Mouse (Mus musculus): ENCODE results near the gene Hdac5. TPM values are rescaled to one million over a fixed set of nuclear protein-coding genes. Genes with fewer than 3 reads are reported as not detected.

Gene Hdac5
- total and polyA plus RNA-seq, 3 experiments: 24.4 to 42.8 (median 30.7) TPM

DNA sequence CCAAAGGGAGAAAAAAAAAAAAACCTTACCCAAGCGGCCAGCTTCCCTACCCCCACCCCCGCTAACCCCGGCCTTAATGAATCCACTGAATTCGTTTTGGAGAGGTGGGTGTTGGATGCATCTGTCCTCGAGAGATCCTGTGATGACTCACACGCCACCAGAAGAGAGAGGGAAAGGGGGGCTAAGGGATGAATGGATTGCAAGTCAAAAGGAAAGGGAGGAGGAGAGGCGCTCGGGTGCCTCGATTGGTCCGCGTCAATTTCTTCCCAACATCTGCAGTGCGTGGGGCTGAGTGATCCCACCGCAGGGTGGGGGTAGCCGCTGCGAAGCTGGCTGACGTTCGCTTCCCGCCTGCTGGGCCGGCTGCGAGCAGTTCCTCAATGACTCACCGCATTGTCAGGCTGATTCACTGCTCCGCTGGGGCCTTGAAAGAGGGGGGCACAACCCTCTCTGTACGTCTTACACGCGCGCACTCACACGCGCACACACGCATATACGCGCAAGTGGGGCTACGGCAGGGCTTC is 15.0 kb upstream of the Hdac5 start:
- DNase-seq (ENCODE audit: low spot score): peak; percentile 68
- peak; percentile 28; the same call in 1 of the 2 replicates for ATAC-seq (ENCODE audit: extremely low read depth, insufficient number of reproducible peaks, low FRiP score, poor library complexity, severe bottlenecking)
- TF ChIP-seq TAL1 (conservative IDR thresholded peaks at IDR 0.05; ENCODE audit: low read depth, low read length) (no peak), CTCF (IDR thresholded peaks at IDR 0.05; ENCODE audit: low read depth, low read length) (no peak), GATA2 (IDR thresholded peaks at IDR 0.05; ENCODE audit: borderline replicate concordance, low read depth, low read length) (no peak), GATA1 (IDR thresholded peaks at IDR 0.05; ENCODE audit: borderline replicate concordance, low read length) (no peak), POLR2AphosphoS5 (IDR thresholded peaks at IDR 0.05; ENCODE audit: insufficient replicate concordance, low read depth, low read length) (no peak)

DNA sequence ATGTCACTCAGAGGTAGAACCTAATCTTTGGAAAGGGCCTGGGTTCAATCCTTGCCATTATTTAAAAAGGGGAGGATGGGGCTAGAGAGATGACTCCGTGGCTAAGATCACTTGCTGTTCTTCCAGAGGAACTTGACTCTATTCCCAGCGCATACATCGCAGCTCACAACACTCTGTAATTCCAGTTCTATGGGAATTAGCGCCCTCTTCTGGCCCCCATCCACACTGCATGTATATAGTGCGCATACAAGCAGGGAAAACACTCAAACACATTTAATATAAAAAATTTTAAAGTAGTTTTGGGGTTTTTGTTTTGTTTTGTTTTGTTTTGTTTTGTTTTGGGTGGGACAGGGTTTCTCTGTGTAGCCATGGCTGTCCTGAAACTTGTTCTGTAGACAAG is 11.9 kb upstream of the Hdac5 start:
- DNase-seq (ENCODE audit: low spot score): no peak
- ATAC-seq (ENCODE audit: extremely low read depth, insufficient number of reproducible peaks, low FRiP score, poor library complexity, severe bottlenecking): no peak
- Histone ChIP-seq H3K9me3 (replicated peaks) (no peaks in the 10 kb centered on the region), H3K4me1 (ENCODE audit: insufficient read depth, low read depth, low read length) (peaks cover 21% of the 10 kb centered on the region), H3K36me3 (replicated peaks) (no peaks in the 10 kb centered on the region), H3K27me3 (ENCODE audit: insufficient read depth, low read length) (peaks cover 42% of the 10 kb centered on the region), H3K4me3 (ENCODE audit: low read depth, low read length) (no peak overlapping the region)
- TF ChIP-seq GATA2 (IDR thresholded peaks at IDR 0.05; ENCODE audit: borderline replicate concordance, low read depth, low read length) (no peak), TAL1 (conservative IDR thresholded peaks at IDR 0.05; ENCODE audit: low read depth, low read length) (no peak), POLR2AphosphoS5 (IDR thresholded peaks at IDR 0.05; ENCODE audit: insufficient replicate concordance, low read depth, low read length) (no peak), GATA1 (IDR thresholded peaks at IDR 0.05; ENCODE audit: borderline replicate concordance, low read length) (no peak), CTCF (IDR thresholded peaks at IDR 0.05; ENCODE audit: low read depth, low read length) (no peak)

More for the DNA sequence above, 15.0 kb upstream of the Hdac5 start:
- Histone ChIP-seq H3K27me3 (ENCODE audit: insufficient read depth, low read length) (peaks cover 26% of the 10 kb centered on the region), H3K4me3 (ENCODE audit: low read depth, low read length) (peak overlapping the region; percentile 67), H3K9me3 (replicated peaks) (no peaks in the 10 kb centered on the region), H3K4me1 (ENCODE audit: insufficient read depth, low read depth, low read length) (peaks cover 31% of the 10 kb centered on the region), H3K36me3 (replicated peaks) (no peaks in the 10 kb centered on the region)

DNA sequence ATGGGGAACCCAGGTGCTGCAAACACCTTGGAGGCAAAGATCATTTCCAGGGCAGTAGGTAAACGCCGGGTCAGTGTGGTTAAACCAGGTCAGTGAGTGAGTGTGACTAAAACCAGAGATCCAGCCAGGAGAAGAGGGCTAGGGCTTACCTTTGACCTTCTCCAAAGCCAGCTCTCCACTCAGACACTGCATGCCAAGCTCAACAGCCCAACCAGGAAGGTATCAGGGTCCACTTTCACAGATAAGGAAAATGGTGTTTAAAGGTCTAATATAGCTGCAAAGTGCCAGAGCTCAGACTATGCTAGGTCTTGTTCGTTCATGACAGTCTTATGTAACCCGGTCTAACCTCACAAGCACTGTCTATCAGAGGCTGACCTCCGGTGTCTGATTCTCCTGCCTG is 11.3 kb upstream of the Hdac5 start:
- Histone ChIP-seq H3K4me1 (ENCODE audit: insufficient read depth, low read depth, low read length) (peaks cover 24% of the 10 kb centered on the region), H3K27me3 (ENCODE audit: insufficient read depth, low read length) (peaks cover 46% of the 10 kb centered on the region), H3K36me3 (replicated peaks) (no peaks in the 10 kb centered on the region), H3K4me3 (ENCODE audit: low read depth, low read length) (no peak overlapping the region), H3K9me3 (replicated peaks) (no peaks in the 10 kb centered on the region)
- no peak for ATAC-seq (ENCODE audit: extremely low read depth, insufficient number of reproducible peaks, low FRiP score, poor library complexity, severe bottlenecking)
- TF ChIP-seq POLR2AphosphoS5 (IDR thresholded peaks at IDR 0.05; ENCODE audit: insufficient replicate concordance, low read depth, low read length): no peak
- no peak for TF ChIP-seq CTCF (IDR thresholded peaks at IDR 0.05; ENCODE audit: low read depth, low read length)
- no peak for TF ChIP-seq TAL1 (conservative IDR thresholded peaks at IDR 0.05; ENCODE audit: low read depth, low read length)
- no peak for TF ChIP-seq GATA2 (IDR thresholded peaks at IDR 0.05; ENCODE audit: borderline replicate concordance, low read depth, low read length)
- no peak for TF ChIP-seq GATA1 (IDR thresholded peaks at IDR 0.05; ENCODE audit: borderline replicate concordance, low read length)
- DNase-seq (ENCODE audit: low spot score): no peak

DNA sequence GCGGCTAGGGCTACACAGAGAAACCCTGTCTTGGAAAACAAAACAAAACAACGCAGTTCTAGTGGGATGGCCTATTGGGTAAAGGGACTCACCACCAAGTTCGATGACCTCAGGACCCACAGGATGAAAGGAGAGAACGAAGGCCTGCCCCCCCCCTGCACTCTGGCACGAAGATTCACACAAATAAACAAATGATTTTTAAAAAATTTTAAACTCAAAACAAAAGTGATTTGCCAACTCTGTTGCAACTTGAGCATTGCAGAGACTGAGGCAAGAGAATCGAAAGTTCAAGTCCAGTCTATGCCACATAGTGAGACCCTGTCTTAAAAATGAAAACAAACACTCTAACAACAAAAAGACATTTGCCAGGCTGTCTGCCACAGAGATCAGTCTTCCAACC is 10.7 kb upstream of the Hdac5 start:
- no peak for DNase-seq (ENCODE audit: low spot score)
- no peak for ATAC-seq (ENCODE audit: extremely low read depth, insufficient number of reproducible peaks, low FRiP score, poor library complexity, severe bottlenecking)
- H3K27me3 ChIP-seq (ENCODE audit: insufficient read depth, low read length): peaks cover 49% of the 10 kb centered on the region
- H3K9me3 ChIP-seq (replicated peaks): no peaks in the 10 kb centered on the region
- TF ChIP-seq GATA1 (IDR thresholded peaks at IDR 0.05; ENCODE audit: borderline replicate concordance, low read length) (no peak), TAL1 (conservative IDR thresholded peaks at IDR 0.05; ENCODE audit: low read depth, low read length) (no peak), POLR2AphosphoS5 (IDR thresholded peaks at IDR 0.05; ENCODE audit: insufficient replicate concordance, low read depth, low read length) (no peak), GATA2 (IDR thresholded peaks at IDR 0.05; ENCODE audit: borderline replicate concordance, low read depth, low read length) (no peak), CTCF (IDR thresholded peaks at IDR 0.05; ENCODE audit: low read depth, low read length) (no peak)
- no peak overlapping the region for H3K4me3 ChIP-seq (ENCODE audit: low read depth, low read length)
- peaks cover 25% of the 10 kb centered on the region for H3K4me1 ChIP-seq (ENCODE audit: insufficient read depth, low read depth, low read length)
- H3K36me3 ChIP-seq (replicated peaks): no peaks in the 10 kb centered on the region

DNA sequence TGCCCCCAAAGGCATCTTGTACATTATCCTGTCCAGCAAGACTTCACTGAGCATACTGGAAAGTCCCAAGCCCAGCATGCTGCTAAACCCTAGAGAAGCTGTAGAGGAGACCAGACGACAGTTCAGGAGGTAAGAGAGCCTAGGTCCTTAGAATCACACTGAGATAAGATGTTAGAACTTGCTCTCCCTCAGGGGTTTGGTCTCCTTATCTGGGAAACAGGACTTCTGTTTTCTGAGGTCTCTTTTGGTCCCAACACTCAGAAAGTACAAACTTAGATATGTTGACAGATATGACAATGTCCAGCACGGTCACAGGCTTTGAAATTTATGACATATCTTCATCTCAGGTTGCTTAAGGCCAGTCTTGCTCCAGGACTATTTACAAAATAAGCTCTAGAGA is 6.1 kb upstream of the Hdac5 start:
- no peak for ATAC-seq (ENCODE audit: extremely low read depth, insufficient number of reproducible peaks, low FRiP score, poor library complexity, severe bottlenecking)
- Histone ChIP-seq H3K27me3 (ENCODE audit: insufficient read depth, low read length) (peaks cover 45% of the 10 kb centered on the region), H3K4me1 (ENCODE audit: insufficient read depth, low read depth, low read length) (peaks cover 11% of the 10 kb centered on the region; the same call in 1 of the 2 replicates), H3K9me3 (replicated peaks) (no peaks in the 10 kb centered on the region), H3K4me3 (ENCODE audit: low read depth, low read length) (no peak overlapping the region), H3K36me3 (replicated peaks) (no peaks in the 10 kb centered on the region)
- DNase-seq (ENCODE audit: low spot score): no peak
- TF ChIP-seq TAL1 (conservative IDR thresholded peaks at IDR 0.05; ENCODE audit: low read depth, low read length) (no peak), GATA2 (IDR thresholded peaks at IDR 0.05; ENCODE audit: borderline replicate concordance, low read depth, low read length) (no peak), GATA1 (IDR thresholded peaks at IDR 0.05; ENCODE audit: borderline replicate concordance, low read length) (no peak), POLR2AphosphoS5 (IDR thresholded peaks at IDR 0.05; ENCODE audit: insufficient replicate concordance, low read depth, low read length) (no peak), CTCF (IDR thresholded peaks at IDR 0.05; ENCODE audit: low read depth, low read length) (no peak)

DNA sequence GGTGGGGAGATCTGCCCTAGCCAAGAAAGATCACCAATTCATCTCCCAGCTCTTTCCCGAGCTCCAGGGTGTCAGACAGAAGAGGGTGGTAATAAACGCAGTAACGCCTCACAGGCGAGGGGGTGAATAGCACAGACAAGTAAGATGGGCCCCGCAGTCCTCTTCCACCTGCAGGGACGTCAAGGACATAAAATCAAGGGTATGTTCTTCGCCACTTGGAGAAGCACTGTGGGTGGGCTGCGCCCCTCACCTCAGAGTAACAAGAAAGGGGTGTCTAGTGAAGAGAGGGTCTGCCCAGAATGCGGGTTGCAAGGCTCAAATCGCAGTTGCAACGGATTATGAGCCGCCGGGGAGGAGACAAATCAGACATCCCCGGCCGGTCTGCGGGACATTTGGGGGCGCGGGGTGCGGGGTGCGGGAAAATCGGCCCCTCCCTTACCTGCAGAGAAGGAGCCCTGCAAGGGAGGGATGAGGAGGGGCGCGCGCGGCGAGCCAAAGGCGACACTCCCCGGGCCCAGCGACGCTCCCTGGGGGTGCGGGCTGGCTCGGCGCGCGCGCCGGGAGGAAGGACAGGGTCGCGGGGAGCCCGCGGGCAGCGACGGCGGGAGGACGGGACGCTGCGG is 524 bp downstream of the Hdac5 start:
- TF ChIP-seq TAL1 (conservative IDR thresholded peaks at IDR 0.05; ENCODE audit: low read depth, low read length) (no peak), POLR2AphosphoS5 (IDR thresholded peaks at IDR 0.05; ENCODE audit: insufficient replicate concordance, low read depth, low read length) (no peak), GATA1 (IDR thresholded peaks at IDR 0.05; ENCODE audit: borderline replicate concordance, low read length) (no peak), CTCF (IDR thresholded peaks at IDR 0.05; ENCODE audit: low read depth, low read length) (no peak), GATA2 (IDR thresholded peaks at IDR 0.05; ENCODE audit: borderline replicate concordance, low read depth, low read length) (no peak)
- Histone ChIP-seq H3K4me3 (ENCODE audit: low read depth, low read length) (peak overlapping the region; percentile 79), H3K4me1 (ENCODE audit: insufficient read depth, low read depth, low read length) (peaks cover 47% of the 10 kb centered on the region), H3K27me3 (ENCODE audit: insufficient read depth, low read length) (peaks cover 56% of the 10 kb centered on the region), H3K36me3 (replicated peaks) (no peaks in the 10 kb centered on the region), H3K9me3 (replicated peaks) (no peaks in the 10 kb centered on the region)
- ATAC-seq (ENCODE audit: extremely low read depth, insufficient number of reproducible peaks, low FRiP score, poor library complexity, severe bottlenecking) (no peak), DNase-seq (ENCODE audit: low spot score) (no peak)

Measured in G1E (cell line).